Mouse (Mus musculus) cerebellum, adult 8-10 months (tissue): ENCODE data around the gene Paqr4.
"Not testable (repeated sequence)": the region's sequence is repeated elsewhere in the genome, so short reads cannot be mapped to it uniquely, and the experiment has no call there.

Experiments
- DNase-seq: peaks from one replicate; pipeline ENCODE4 v3.0.0; 2022

Gene Paqr4

GRCm38 (mm10) chr17:23740598-23741021, at the start of gene Paqr4:
Gene Paqr4, minus strand, starts transcription at chr17:23740867.
- no peak for DNase-seq

- no peak for DNase-seq
Observed at GRCm38 (mm10) chr17:23789749-23790268, 49.1 kb upstream of the Paqr4 start.

GRCm38 (mm10) chr17:23788973-23789372, 48.3 kb upstream of the Paqr4 start:
- DNase-seq = no peak

- peak; percentile 65 for DNase-seq
Observed at GRCm38 (mm10) chr17:23786510-23786931, 45.9 kb upstream of the Paqr4 start.

- DNase-seq = peak; percentile 94
Observed at GRCm38 (mm10) chr17:23785561-23786471, 45.1 kb upstream of the Paqr4 start, which contains the start of gene Flywch2. Gene Flywch2, minus strand, starts transcription at chr17:23786081.

GRCm38 (mm10) chr17:23783352-23783751, 42.7 kb upstream of the Paqr4 start:
- DNase-seq = no peak

- no peak for DNase-seq
Observed at GRCm38 (mm10) chr17:23778447-23778846, 37.8 kb upstream of the Paqr4 start.

GRCm38 (mm10) chr17:23777141-23777540, 36.5 kb upstream of the Paqr4 start:
- DNase-seq = no peak

- no peak for DNase-seq
Observed at GRCm38 (mm10) chr17:23776216-23776615, 35.5 kb upstream of the Paqr4 start.

GRCm38 (mm10) chr17:23774090-23774489, 33.4 kb upstream of the Paqr4 start:
- DNase-seq = peak; percentile 77

- no peak for DNase-seq
Observed at GRCm38 (mm10) chr17:23773676-23774075, 33.0 kb upstream of the Paqr4 start.

GRCm38 (mm10) chr17:23772219-23772556, 31.5 kb upstream of the Paqr4 start:
- not testable (repeated sequence) for DNase-seq

GRCm38 (mm10) chr17:23771284-23772218, 30.9 kb upstream of the Paqr4 start, which contains the start of gene Flywch1:
Gene Flywch1, minus strand, starts transcription at chr17:23771602.
- DNase-seq = peak; percentile 98

GRCm38 (mm10) chr17:23770896-23771283, 30.2 kb upstream of the Paqr4 start:
- no peak for DNase-seq

GRCm38 (mm10) chr17:23770493-23770892, 29.8 kb upstream of the Paqr4 start:
- no peak for DNase-seq

GRCm38 (mm10) chr17:23762976-23763375, 22.3 kb upstream of the Paqr4 start:
- DNase-seq = no peak

- DNase-seq = no peak
Observed at GRCm38 (mm10) chr17:23761155-23761554, 20.5 kb upstream of the Paqr4 start.

GRCm38 (mm10) chr17:23760231-23760630, 19.6 kb upstream of the Paqr4 start:
- no peak for DNase-seq

GRCm38 (mm10) chr17:23758801-23759200, 18.1 kb upstream of the Paqr4 start:
- DNase-seq = no peak

- DNase-seq = no peak
Observed at GRCm38 (mm10) chr17:23757581-23757980, 16.9 kb upstream of the Paqr4 start.

- no peak for DNase-seq
Observed at GRCm38 (mm10) chr17:23755689-23756088, 15.0 kb upstream of the Paqr4 start.

- no peak for DNase-seq
Observed at GRCm38 (mm10) chr17:23749400-23750191, 8.9 kb upstream of the Paqr4 start.
